Mouse (Mus musculus): ENCODE results near the gene Sh3bp5. TPM values are rescaled to one million over a fixed set of nuclear protein-coding genes. Genes with fewer than 3 reads are reported as not detected.

Gene Sh3bp5
- polyA plus RNA-seq, 1 experiment, result 43.4 TPM

GRCm38 (mm10) chr14:31398819-31399218 is 37.1 kb downstream of the Sh3bp5 start:
- 94% methylated on average over 11 of the region's 11 CpGs for WGBS
- no peak overlapping the region for H3K4me3 ChIP-seq (ENCODE audit: insufficient read depth, low read depth, low read length)
- TF ChIP-seq CTCF (conservative IDR thresholded peaks at IDR 0.05; ENCODE audit: insufficient read depth, insufficient read length, low read depth, low read length) (no peak), POLR2A (IDR thresholded peaks at IDR 0.05; ENCODE audit: low read depth, low read length) (no peak)
- H3K36me3 ChIP-seq (ENCODE audit: control insufficient read depth, insufficient read depth, low read length), result no peaks in the 10 kb centered on the region
- H3K4me1 ChIP-seq (ENCODE audit: control insufficient read depth, insufficient read depth, low read length), result peaks cover 52% of the 10 kb centered on the region
- DNase-seq, result no peak
- H3K27ac ChIP-seq (ENCODE audit: insufficient read depth, low read depth, low read length), result peak overlapping the region; percentile 90; the same call in 1 of the 2 replicates
- no peaks in the 10 kb centered on the region for H3K27me3 ChIP-seq (replicated peaks; ENCODE audit: control insufficient read depth, insufficient read depth, low read length)

DNA sequence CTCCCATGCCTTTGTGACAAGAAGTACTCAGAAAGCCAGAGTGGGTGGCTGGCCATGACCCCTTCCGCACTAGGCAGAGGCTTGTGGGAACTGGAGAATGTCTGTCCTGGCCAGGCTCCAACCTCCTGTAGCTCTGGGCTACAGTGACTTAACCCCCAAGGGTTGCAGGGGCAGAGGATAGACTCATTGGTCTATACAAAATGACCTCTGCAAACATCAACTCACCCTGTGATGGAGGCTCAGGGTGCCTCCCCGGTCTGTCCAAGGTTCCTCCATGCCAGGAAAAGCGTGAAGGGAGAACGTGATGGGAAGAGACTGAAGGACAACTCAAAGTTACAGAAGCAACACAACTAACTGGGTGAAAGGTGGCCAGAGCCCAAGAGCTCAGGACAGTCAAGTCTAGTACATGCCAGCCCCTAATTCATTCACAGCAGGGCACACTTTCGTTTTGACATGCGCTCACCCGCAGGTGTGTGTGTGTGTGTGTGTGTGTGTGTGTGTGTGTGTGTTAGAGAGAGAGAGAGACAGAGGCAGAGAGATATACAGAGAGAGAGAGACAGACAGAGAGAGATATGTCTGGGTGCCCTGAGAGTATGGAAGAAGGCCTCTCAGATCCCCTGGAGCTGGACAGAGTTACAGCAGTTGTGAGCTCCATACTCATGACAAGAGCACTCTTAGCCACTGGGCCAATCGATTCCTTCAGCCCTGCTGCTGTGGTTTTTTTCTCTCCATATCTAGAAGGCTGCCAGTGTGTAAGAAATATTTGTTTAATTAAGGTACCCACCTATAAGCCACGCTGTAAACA is 37.9 kb downstream of the Sh3bp5 start:
- no peaks in the 10 kb centered on the region for H3K36me3 ChIP-seq (ENCODE audit: control insufficient read depth, insufficient read depth, low read length)
- TF ChIP-seq POLR2A (IDR thresholded peaks at IDR 0.05; ENCODE audit: low read depth, low read length) (no peak), CTCF (conservative IDR thresholded peaks at IDR 0.05; ENCODE audit: insufficient read depth, insufficient read length, low read depth, low read length) (no peak)
- 40% methylated on average over 9 of the region's 9 CpGs for WGBS
- DNase-seq, result peak; percentile 83
- peaks cover 48% of the 10 kb centered on the region for H3K4me1 ChIP-seq (ENCODE audit: control insufficient read depth, insufficient read depth, low read length)
- no peak overlapping the region for H3K4me3 ChIP-seq (ENCODE audit: insufficient read depth, low read depth, low read length)
- no peaks in the 10 kb centered on the region for H3K27me3 ChIP-seq (replicated peaks; ENCODE audit: control insufficient read depth, insufficient read depth, low read length)
- H3K27ac ChIP-seq (ENCODE audit: insufficient read depth, low read depth, low read length), result peak overlapping the region; percentile 90

- peaks cover 42% of the 10 kb centered on the region for H3K4me1 ChIP-seq (ENCODE audit: control insufficient read depth, insufficient read depth, low read length)
- no peak for DNase-seq
- H3K27ac ChIP-seq (ENCODE audit: insufficient read depth, low read depth, low read length), result peak overlapping the region; percentile 90
- no peak overlapping the region for H3K4me3 ChIP-seq (ENCODE audit: insufficient read depth, low read depth, low read length)
- H3K27me3 ChIP-seq (replicated peaks; ENCODE audit: control insufficient read depth, insufficient read depth, low read length), result no peaks in the 10 kb centered on the region
- WGBS, result 67% methylated on average over 12 of the region's 12 CpGs
- H3K36me3 ChIP-seq (ENCODE audit: control insufficient read depth, insufficient read depth, low read length), result no peaks in the 10 kb centered on the region
- TF ChIP-seq CTCF (conservative IDR thresholded peaks at IDR 0.05; ENCODE audit: insufficient read depth, insufficient read length, low read depth, low read length) (no peak), POLR2A (IDR thresholded peaks at IDR 0.05; ENCODE audit: low read depth, low read length) (no peak)
Measured at GRCm38 (mm10) chr14:31397353-31397752, 38.5 kb downstream of the Sh3bp5 start.

DNA sequence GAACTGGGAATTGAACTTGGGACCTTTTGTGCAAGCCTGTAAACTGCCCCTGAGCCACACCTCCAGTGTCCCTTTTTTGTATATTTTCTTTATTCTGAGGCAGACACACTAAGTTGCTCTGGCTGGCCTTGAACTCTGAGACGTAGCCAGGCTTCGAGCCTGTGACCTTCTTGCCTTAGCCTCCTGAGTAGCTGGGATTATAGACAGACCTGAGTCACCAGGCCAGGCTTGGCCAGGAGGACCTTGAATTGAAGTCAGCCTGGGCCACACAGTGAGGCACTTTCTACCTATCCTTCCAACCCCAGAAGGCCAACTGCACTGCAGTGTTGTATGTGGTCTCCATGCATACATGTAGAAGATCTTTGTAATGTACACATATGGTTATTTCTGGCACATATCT is 39.5 kb downstream of the Sh3bp5 start:
- Histone ChIP-seq H3K27me3 (replicated peaks; ENCODE audit: control insufficient read depth, insufficient read depth, low read length) (no peaks in the 10 kb centered on the region), H3K4me1 (ENCODE audit: control insufficient read depth, insufficient read depth, low read length) (peaks cover 34% of the 10 kb centered on the region), H3K27ac (ENCODE audit: insufficient read depth, low read depth, low read length) (no peak overlapping the region), H3K36me3 (ENCODE audit: control insufficient read depth, insufficient read depth, low read length) (no peaks in the 10 kb centered on the region), H3K4me3 (ENCODE audit: insufficient read depth, low read depth, low read length) (no peak overlapping the region)
- 89% methylated on average over 2 of the region's 2 CpGs for WGBS
- no peak for DNase-seq
- TF ChIP-seq CTCF (conservative IDR thresholded peaks at IDR 0.05; ENCODE audit: insufficient read depth, insufficient read length, low read depth, low read length), result no peak
- no peak for TF ChIP-seq POLR2A (IDR thresholded peaks at IDR 0.05; ENCODE audit: low read depth, low read length)

DNA sequence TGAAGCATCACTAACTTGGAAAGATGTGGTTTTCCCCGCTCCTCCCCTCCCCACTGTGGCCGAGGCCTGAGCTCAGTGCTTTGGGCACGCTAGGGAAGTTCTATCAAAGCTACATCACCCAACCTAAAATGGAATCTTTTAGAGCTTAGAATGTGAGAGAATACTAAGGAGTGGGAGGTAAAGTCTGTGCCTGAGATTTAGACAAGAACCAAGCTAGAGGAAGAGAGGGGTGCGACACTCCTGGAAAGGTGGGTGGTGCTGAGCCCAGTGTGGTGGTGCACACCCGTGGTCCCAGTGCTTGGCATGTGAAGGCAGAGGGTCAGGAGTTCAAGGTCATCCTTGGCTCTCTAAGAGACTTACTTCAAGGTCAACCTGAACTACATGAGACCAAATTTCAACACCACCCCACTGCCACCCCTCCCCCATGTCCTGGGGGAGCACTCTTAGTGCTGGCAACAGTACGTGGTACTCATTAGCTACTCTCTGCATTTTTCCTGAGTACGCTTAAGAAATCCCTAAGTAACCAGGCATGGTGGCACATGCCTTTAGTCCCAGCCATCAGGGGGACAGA is 40.2 kb downstream of the Sh3bp5 start:
- Histone ChIP-seq H3K4me1 (ENCODE audit: control insufficient read depth, insufficient read depth, low read length) (peaks cover 27% of the 10 kb centered on the region), H3K27me3 (replicated peaks; ENCODE audit: control insufficient read depth, insufficient read depth, low read length) (no peaks in the 10 kb centered on the region), H3K27ac (ENCODE audit: insufficient read depth, low read depth, low read length) (no peak overlapping the region), H3K4me3 (ENCODE audit: insufficient read depth, low read depth, low read length) (no peak overlapping the region), H3K36me3 (ENCODE audit: control insufficient read depth, insufficient read depth, low read length) (no peaks in the 10 kb centered on the region)
- 87% methylated on average over 7 of the region's 7 CpGs for WGBS
- DNase-seq, result no peak
- TF ChIP-seq POLR2A (IDR thresholded peaks at IDR 0.05; ENCODE audit: low read depth, low read length) (no peak), CTCF (conservative IDR thresholded peaks at IDR 0.05; ENCODE audit: insufficient read depth, insufficient read length, low read depth, low read length) (no peak)

GRCm38 (mm10) chr14:31394822-31395532 is 40.9 kb downstream of the Sh3bp5 start:
- WGBS, result 92% methylated on average over 9 of the region's 9 CpGs
- TF ChIP-seq POLR2A (IDR thresholded peaks at IDR 0.05; ENCODE audit: low read depth, low read length) (no peak), CTCF (conservative IDR thresholded peaks at IDR 0.05; ENCODE audit: insufficient read depth, insufficient read length, low read depth, low read length) (peak; percentile 31; the same call in 1 of the 2 replicates)
- no peak overlapping the region for H3K4me3 ChIP-seq (ENCODE audit: insufficient read depth, low read depth, low read length)
- no peaks in the 10 kb centered on the region for H3K27me3 ChIP-seq (replicated peaks; ENCODE audit: control insufficient read depth, insufficient read depth, low read length)
- no peaks in the 10 kb centered on the region for H3K36me3 ChIP-seq (ENCODE audit: control insufficient read depth, insufficient read depth, low read length)
- no peak for DNase-seq
- H3K27ac ChIP-seq (ENCODE audit: insufficient read depth, low read depth, low read length), result no peak overlapping the region
- peaks cover 21% of the 10 kb centered on the region for H3K4me1 ChIP-seq (ENCODE audit: control insufficient read depth, insufficient read depth, low read length)

All from kidney, adult 2 months (tissue).